Mouse (Mus musculus) effector memory CD4-positive, alpha-beta T cell, adult 7 months (primary cell): ENCODE data around the gene Mcur1. TPM values are rescaled to one million over a fixed set of nuclear protein-coding genes. Genes with fewer than 3 reads are reported as not detected.

Experiments used
- polyA plus RNA-seq: library from polyadenylated mRNA; unstranded; fragments of 100-300 nt; shearing (Covaris generic); gene quantifications from one replicate; pipeline ENCODE4 v1.2.1, GENCODE M21; 2017

The Mcur1 gene
- polyA plus RNA-seq = 37.3 TPM

DNA sequence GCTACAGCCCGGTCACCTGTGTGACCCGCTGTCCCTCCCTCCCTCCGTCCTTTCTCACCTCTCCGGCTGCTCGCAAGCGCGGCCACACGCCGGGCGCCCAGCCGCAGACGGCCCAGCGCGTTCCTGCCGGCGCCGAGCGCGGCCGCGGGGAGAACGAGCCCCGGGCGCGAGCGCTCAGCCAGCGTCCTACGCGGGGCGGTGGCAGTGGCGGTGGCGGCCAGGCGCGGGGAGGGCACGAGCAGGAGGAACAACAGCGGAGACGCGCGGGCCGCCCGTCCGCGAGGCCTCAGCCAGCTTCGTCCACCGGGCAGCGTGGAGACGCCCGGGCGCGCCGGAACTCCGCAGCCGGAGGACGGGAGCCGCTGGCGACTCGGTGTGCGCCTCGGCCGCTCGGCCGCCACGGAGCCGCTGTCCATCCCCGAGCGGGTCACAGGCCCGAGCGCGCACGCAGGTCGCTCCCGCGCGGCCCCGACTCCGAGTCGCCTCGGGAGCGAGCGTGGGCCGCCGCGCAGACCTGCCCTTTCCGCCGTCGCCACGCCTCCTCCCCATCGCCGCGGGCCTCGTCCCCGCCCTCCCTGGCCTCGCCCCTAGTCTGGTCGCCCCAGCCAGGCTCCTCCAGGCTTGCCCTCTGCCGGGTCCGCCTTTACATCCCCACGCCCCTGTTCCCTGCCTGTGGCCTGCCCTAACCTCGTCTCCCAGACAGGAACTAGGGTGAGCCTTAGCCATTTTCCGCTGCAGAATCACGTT lies at the start of gene Mcur1:
Gene Mcur1, minus strand, starts transcription at position 481 of the 747 bp plus-strand sequence.

Other genes starting within 250 kb of the Mcur1 start
- 5.0 TPM for gene Sirt5, start 194.7 kb downstream of the Mcur1 start, polyA plus RNA-seq
- 165 TPM for gene Nol7, start 161.8 kb downstream of the Mcur1 start, polyA plus RNA-seq
- gene Ranbp9, start 78.9 kb downstream of the Mcur1 start, polyA plus RNA-seq = 162 TPM
- 0.24 TPM for gene Rnf182, start 55.5 kb upstream of the Mcur1 start, polyA plus RNA-seq
- gene Cd83, start 224.6 kb upstream of the Mcur1 start, polyA plus RNA-seq = 24.5 TPM